Mouse (Mus musculus) G1E (cell line): ENCODE data around the gene Slit2. TPM values are rescaled to one million over a fixed set of nuclear protein-coding genes. Genes with fewer than 3 reads are reported as not detected.

Source experiments
- ATAC-seq: 2 replicates; pipeline ENCODE4 v1.8.0; 2016; ENCODE audit warnings: mild to moderate bottlenecking; ENCODE audit not compliant: insufficient number of reproducible peaks, poor library complexity, low FRiP score, severe bottlenecking; ENCODE audit errors: extremely low read depth
- DNase-seq: peaks from one replicate; pipeline ENCODE4 v3.0.0; 2012; ENCODE audit warnings: low spot score
- H3K27me3 ChIP-seq: 2 replicates; pipeline ENCODE4 v1.6.1; 2012; ENCODE audit warnings: mild to moderate bottlenecking, low read length, inconsistent platforms; ENCODE audit not compliant: insufficient read depth
- H3K36me3 ChIP-seq: replicated peaks from 2 replicates; pipeline ENCODE3; 2012; ENCODE audit warnings: mild to moderate bottlenecking, inconsistent platforms
- H3K4me1 ChIP-seq: 2 replicates; pipeline ENCODE4 v1.6.1; 2012; ENCODE audit warnings: low read depth, low read length, inconsistent platforms, mixed read lengths; ENCODE audit not compliant: insufficient read depth
- H3K4me3 ChIP-seq: 2 replicates; pipeline ENCODE4 v1.5.1; 2012; ENCODE audit warnings: low read depth, mild to moderate bottlenecking, inconsistent platforms, low read length, moderate library complexity, mixed read lengths
- H3K9me3 ChIP-seq: replicated peaks from 2 replicates; pipeline ENCODE4 v1.6.1; 2012; ENCODE audit warnings: inconsistent platforms
- CTCF ChIP-seq: IDR thresholded peaks from 2 replicates; pipeline ENCODE4 v1.5.1; 2012; ENCODE audit warnings: low read depth, low read length, inconsistent platforms, mixed read lengths
- GATA1 ChIP-seq: IDR thresholded peaks from 2 replicates; pipeline ENCODE4 v1.6.1; 2012; ENCODE audit warnings: borderline replicate concordance, low read length, inconsistent platforms, mixed read lengths
- GATA2 ChIP-seq: IDR thresholded peaks from 2 replicates; pipeline ENCODE4 v1.6.1; 2012; ENCODE audit warnings: low read depth, low read length, inconsistent platforms, borderline replicate concordance
- POLR2AphosphoS5 ChIP-seq: IDR thresholded peaks from 2 replicates; pipeline ENCODE4 v1.6.1; 2012; ENCODE audit warnings: low read depth, low read length, inconsistent platforms; ENCODE audit not compliant: insufficient replicate concordance
- TAL1 ChIP-seq: conservative IDR thresholded peaks from 2 replicates; pipeline ENCODE4 v1.6.1; 2012; ENCODE audit warnings: low read depth, low read length, inconsistent platforms, mixed read lengths
- polyA plus RNA-seq: library from polyadenylated mRNA; stranded (reverse); fragments of >175 nt; gene quantifications from 2 replicates; pipeline ENCODE4 v1.2.3, GENCODE M21; 2012
- total RNA-seq, 2 experiments: library from RNA; stranded (forward) in 1 of 2; stranded (reverse) in 1 of 2; fragments of 200-1000 nt in 1 of 2; fragments of >200 nt in 1 of 2; fragmentation: Nextera tagmentation in 1 of 2; gene quantifications; 2 replicates each; pipeline ENCODE4 v1.2.3; 2014 to 2017

The Slit2 gene
- total and polyA plus RNA-seq, 3 experiments, result 0.27 TPM; not detected in 2

DNA sequence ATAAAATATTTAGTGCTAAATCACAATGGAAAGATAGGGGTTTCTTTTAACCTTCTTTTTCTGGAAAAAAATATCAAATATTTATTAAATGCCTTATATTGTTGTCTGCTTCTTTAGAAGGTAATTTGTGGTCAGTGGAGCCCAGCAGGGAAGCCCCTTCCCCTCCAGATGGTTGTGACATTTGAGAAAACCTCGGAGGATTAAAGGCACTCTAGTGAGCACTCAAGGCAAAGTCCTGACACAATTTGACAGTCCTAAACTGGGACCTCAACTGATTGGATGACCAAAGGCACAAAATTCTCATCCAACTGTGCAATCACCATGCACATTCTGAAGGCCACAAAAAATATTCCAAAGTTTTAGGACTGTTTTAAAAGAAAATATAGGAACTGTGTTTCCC, 95.8 kb downstream of the Slit2 start:
- Histone ChIP-seq H3K36me3 (no peaks in the 10 kb centered on the region), H3K4me1 (no peaks in the 10 kb centered on the region), H3K4me3 (no peak overlapping the region), H3K9me3 (no peaks in the 10 kb centered on the region), H3K27me3 (no peaks in the 10 kb centered on the region)
- ATAC-seq, result no peak
- no peak for DNase-seq
- no peak for TF ChIP-seq GATA2

- DNase-seq (no peak), ATAC-seq (no peak)
- no peaks in the 10 kb centered on the region for H3K36me3 ChIP-seq
- no peak overlapping the region for H3K4me3 ChIP-seq
- H3K4me1 ChIP-seq, result no peaks in the 10 kb centered on the region
- no peaks in the 10 kb centered on the region for H3K9me3 ChIP-seq
- H3K27me3 ChIP-seq, result no peaks in the 10 kb centered on the region
- TF ChIP-seq GATA2, result no peak
- no peak for TF ChIP-seq POLR2AphosphoS5
Measured at GRCm38 (mm10) chr5:48081223-48081881, 98.4 kb downstream of the Slit2 start.

- no peak overlapping the region for H3K4me3 ChIP-seq
- TF ChIP-seq GATA2 (no peak), CTCF (no peak), POLR2AphosphoS5 (no peak), TAL1 (no peak), GATA1 (no peak)
- no peaks in the 10 kb centered on the region for H3K27me3 ChIP-seq
- H3K9me3 ChIP-seq, result no peaks in the 10 kb centered on the region
- no peak for ATAC-seq
- H3K4me1 ChIP-seq, result no peaks in the 10 kb centered on the region
- no peaks in the 10 kb centered on the region for H3K36me3 ChIP-seq
- no peak for DNase-seq
Measured at GRCm38 (mm10) chr5:48113400-48113799, 130.5 kb downstream of the Slit2 start.

- Histone ChIP-seq H3K36me3 (no peaks in the 10 kb centered on the region), H3K4me1 (no peaks in the 10 kb centered on the region), H3K4me3 (no peak overlapping the region), H3K27me3 (no peaks in the 10 kb centered on the region), H3K9me3 (no peaks in the 10 kb centered on the region)
- TF ChIP-seq TAL1 (no peak), POLR2AphosphoS5 (no peak), GATA1 (no peak), CTCF (no peak), GATA2 (no peak)
- DNase-seq (no peak), ATAC-seq (no peak)
Measured at GRCm38 (mm10) chr5:48114969-48115537, 132.1 kb downstream of the Slit2 start.

DNA sequence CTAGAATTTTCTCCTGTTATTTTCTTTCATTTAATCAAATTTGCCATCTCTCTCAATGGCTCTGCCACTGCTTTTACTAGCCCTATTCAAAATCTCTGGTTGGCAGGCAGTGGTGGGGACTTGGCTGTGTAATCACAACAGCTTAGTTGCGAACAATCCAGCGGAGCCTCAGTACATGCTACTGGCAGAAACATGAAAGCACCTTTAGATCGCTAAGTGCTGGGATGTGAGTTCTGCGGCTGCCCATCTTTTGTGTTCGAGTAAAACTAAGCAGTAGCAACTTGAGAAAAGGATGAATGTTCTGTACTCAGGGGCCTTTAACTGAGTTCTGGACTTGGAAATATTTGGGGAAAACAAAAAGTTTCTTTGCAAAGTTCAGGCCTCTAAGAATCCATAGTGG, 139.7 kb downstream of the Slit2 start:
- H3K9me3 ChIP-seq, result no peaks in the 10 kb centered on the region
- H3K27me3 ChIP-seq, result no peaks in the 10 kb centered on the region
- H3K36me3 ChIP-seq, result no peaks in the 10 kb centered on the region
- no peaks in the 10 kb centered on the region for H3K4me1 ChIP-seq
- ATAC-seq, result no peak
- no peak for DNase-seq
- TF ChIP-seq TAL1, result no peak
- no peak for TF ChIP-seq GATA1
- TF ChIP-seq CTCF, result no peak
- TF ChIP-seq POLR2AphosphoS5, result no peak
- no peak for TF ChIP-seq GATA2
- no peak overlapping the region for H3K4me3 ChIP-seq

GRCm38 (mm10) chr5:48125770-48126423, 143.0 kb downstream of the Slit2 start:
- Histone ChIP-seq H3K4me1 (no peaks in the 10 kb centered on the region), H3K9me3 (no peaks in the 10 kb centered on the region), H3K27me3 (no peaks in the 10 kb centered on the region), H3K4me3 (no peak overlapping the region), H3K36me3 (no peaks in the 10 kb centered on the region)
- TF ChIP-seq TAL1 (no peak), POLR2AphosphoS5 (no peak), GATA2 (no peak)
- DNase-seq (no peak), ATAC-seq (no peak)

- no peaks in the 10 kb centered on the region for H3K9me3 ChIP-seq
- ATAC-seq (no peak), DNase-seq (no peak)
- H3K4me3 ChIP-seq, result no peak overlapping the region
- TF ChIP-seq GATA1, result no peak
- no peak for TF ChIP-seq CTCF
- TF ChIP-seq TAL1, result no peak
- no peak for TF ChIP-seq GATA2
- no peak for TF ChIP-seq POLR2AphosphoS5
- H3K36me3 ChIP-seq, result no peaks in the 10 kb centered on the region
- no peaks in the 10 kb centered on the region; the same call in 1 of the 2 replicates for H3K27me3 ChIP-seq
- H3K4me1 ChIP-seq, result no peaks in the 10 kb centered on the region
Measured at GRCm38 (mm10) chr5:48129981-48130380, 147.0 kb downstream of the Slit2 start.
